Mouse (Mus musculus) small intestine, adult 2 months (tissue): ENCODE measurements around the gene Il18rap. TPM values are rescaled to one million over a fixed set of nuclear protein-coding genes. Genes with fewer than 3 reads are reported as not detected.
"Not testable (repeated sequence)": the region's sequence is repeated elsewhere in the genome, so short reads cannot be mapped to it uniquely, and the experiment has no call there.

Source experiments
- H3K27ac ChIP-seq: fragments of 200-500 bp; 2 replicates; pipeline ENCODE4 v1.5.1; 2012; ENCODE audit warnings: low read depth, low read length, control low read depth, inconsistent platforms; ENCODE audit not compliant: insufficient read depth
- H3K27me3 ChIP-seq: fragments of 200-500 bp; 2 replicates; pipeline ENCODE4 v1.6.1; 2012; ENCODE audit warnings: mild to moderate bottlenecking, moderate library complexity, low read length, inconsistent platforms; ENCODE audit not compliant: control insufficient read depth, insufficient read depth
- H3K36me3 ChIP-seq: fragments of 200-500 bp; 2 replicates; pipeline ENCODE4 v1.6.1; 2012; ENCODE audit warnings: mild to moderate bottlenecking, low read length, control low read depth, inconsistent platforms; ENCODE audit not compliant: control insufficient read depth, insufficient read depth
- H3K4me1 ChIP-seq: fragments of 200-500 bp; 2 replicates; pipeline ENCODE4 v1.6.1; 2012; ENCODE audit warnings: low read length, inconsistent platforms, mixed read lengths; ENCODE audit not compliant: control insufficient read depth, insufficient read depth, insufficient read length
- H3K4me3 ChIP-seq: fragments of 200-500 bp; 2 replicates; pipeline ENCODE4 v1.5.1; 2012; ENCODE audit warnings: low read depth, mild to moderate bottlenecking, control low read depth, inconsistent platforms, low read length, moderate library complexity
- CTCF ChIP-seq: fragments of 200-500 bp; IDR thresholded peaks from 2 replicates; pipeline ENCODE4 v1.5.1; 2012; ENCODE audit warnings: low read depth, mild to moderate bottlenecking, control low read depth, inconsistent platforms, low read length, moderate library complexity, mixed read lengths; ENCODE audit not compliant: insufficient replicate concordance, insufficient read length; ENCODE audit errors: extremely low read depth
- POLR2A ChIP-seq: fragments of 200-500 bp; IDR thresholded peaks from 2 replicates; pipeline ENCODE4 v1.6.1; 2012; ENCODE audit warnings: low read depth, mild to moderate bottlenecking, control low read depth, inconsistent platforms, low read length, moderate library complexity
- WGBS: fragments of 180-500 bp; shearing (Covaris S2); methylation state at CpG from one replicate; pipeline ENCODE4 v1.1.7; 2018; 5-methylcytosine and 5-hydroxymethylcytosine counted together
- polyA plus RNA-seq: library from polyadenylated mRNA; depleted of rRNA; stranded (reverse); fragments of >200 nt; gene quantifications from 2 replicates; pipeline ENCODE4 v1.2.3, GENCODE M21; 2012; rRNA removed

The Il18rap gene
- polyA plus RNA-seq, 1 experiment: 0.19 TPM

DNA sequence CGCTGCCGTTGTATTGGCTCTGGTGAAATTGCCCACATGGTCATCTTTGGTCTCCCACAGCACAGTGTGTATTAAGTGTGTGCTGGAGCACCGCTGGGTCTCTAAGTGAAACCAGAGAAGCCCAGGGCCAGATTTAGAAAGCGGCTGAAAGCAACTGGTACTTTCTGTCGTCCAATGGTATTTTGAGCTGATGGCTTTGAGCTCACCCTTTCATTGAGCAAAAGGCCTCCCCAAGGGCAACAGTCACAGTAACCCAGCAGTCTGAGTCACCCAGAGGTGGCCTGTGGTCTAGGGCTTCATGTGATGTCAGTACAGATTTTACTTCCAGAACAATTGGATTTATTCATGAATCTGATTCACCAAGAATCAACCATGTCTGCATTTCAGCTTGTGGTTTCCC lies 71.6 kb downstream of the Il18rap start:
- Histone ChIP-seq H3K4me1 (no peaks in the 10 kb centered on the region), H3K27me3 (no peaks in the 10 kb centered on the region), H3K36me3 (no peaks in the 10 kb centered on the region), H3K4me3 (no peak overlapping the region), H3K27ac (no peak overlapping the region)
- 91% methylated on average over 5 of the region's 5 CpGs for WGBS
- TF ChIP-seq POLR2A (no peak), CTCF (no peak)

DNA sequence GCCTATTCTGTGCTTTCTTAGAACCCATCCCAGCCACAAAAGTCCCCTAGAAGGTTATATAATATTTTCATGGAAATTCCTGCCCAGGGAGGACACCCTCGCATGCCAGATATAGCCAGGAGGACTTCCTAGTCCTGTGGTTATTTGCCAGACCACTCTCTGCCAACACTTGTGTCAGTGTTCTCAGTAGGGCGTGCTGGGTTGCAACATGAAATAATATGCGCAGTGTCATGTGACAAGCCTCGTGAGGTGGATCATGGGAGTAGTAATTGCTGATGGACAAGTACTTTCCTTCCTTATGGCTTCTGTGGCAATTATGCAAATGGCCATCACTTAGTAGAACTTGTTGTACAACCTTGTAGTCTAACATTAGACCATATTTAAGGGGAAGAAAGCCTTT lies 75.8 kb downstream of the Il18rap start:
- H3K4me1 ChIP-seq: no peaks in the 10 kb centered on the region
- H3K27ac ChIP-seq: no peak overlapping the region
- no peaks in the 10 kb centered on the region for H3K27me3 ChIP-seq
- TF ChIP-seq POLR2A (no peak), CTCF (no peak)
- no peak overlapping the region for H3K4me3 ChIP-seq
- WGBS: 76% methylated on average over 4 of the region's 4 CpGs
- H3K36me3 ChIP-seq: no peaks in the 10 kb centered on the region

DNA sequence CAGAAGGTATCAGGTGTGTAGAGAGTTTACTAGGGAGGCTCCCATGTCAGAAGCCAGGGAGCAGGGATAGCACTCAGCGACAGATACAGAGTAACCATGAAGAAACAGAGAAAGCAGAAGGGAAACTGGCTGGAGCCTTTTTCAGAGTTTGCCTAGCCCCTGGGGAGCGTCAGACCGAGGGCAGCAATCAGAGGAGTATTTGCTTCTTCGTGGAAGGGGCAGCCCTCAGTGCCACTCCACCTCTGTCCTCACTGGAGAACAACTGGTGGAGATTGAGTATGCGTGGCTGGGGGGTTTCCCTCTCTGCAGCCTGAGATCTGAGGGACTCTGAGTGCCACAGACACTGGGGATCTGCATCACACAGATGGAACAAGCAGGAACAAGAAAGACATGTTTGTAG lies 82.7 kb downstream of the Il18rap start:
- Histone ChIP-seq H3K27me3 (no peaks in the 10 kb centered on the region), H3K27ac (no peak overlapping the region), H3K4me3 (no peak overlapping the region), H3K4me1 (peaks cover 2% of the 10 kb centered on the region; the same call in 1 of the 2 replicates), H3K36me3 (no peaks in the 10 kb centered on the region)
- WGBS: 58% methylated on average over 5 of the region's 5 CpGs
- no peak for TF ChIP-seq CTCF
- no peak for TF ChIP-seq POLR2A

DNA sequence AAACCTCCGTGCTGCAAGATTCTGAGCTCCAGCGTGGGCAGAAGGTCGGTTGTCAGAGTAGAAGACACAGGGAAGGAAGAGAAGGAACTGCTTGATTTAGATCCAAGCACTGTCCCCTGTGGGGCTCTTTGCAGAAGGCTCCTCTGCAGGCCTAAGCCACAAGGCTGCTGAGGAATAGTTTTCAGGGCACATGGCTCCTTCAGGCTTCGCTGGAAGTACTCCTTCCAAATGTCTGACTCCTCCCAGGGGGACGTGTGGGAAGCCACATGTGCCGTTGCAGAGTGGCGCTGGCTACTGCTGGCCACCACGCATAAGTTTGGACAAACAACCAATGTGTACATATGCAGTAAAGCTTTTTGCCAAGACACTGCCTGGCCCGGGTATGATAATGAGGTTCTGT lies 84.5 kb downstream of the Il18rap start:
- not testable (repeated sequence) for H3K36me3 ChIP-seq, H3K4me1 ChIP-seq, H3K27ac ChIP-seq, H3K4me3 ChIP-seq, H3K27me3 ChIP-seq
- 89% methylated on average over 9 of the region's 9 CpGs for WGBS

DNA sequence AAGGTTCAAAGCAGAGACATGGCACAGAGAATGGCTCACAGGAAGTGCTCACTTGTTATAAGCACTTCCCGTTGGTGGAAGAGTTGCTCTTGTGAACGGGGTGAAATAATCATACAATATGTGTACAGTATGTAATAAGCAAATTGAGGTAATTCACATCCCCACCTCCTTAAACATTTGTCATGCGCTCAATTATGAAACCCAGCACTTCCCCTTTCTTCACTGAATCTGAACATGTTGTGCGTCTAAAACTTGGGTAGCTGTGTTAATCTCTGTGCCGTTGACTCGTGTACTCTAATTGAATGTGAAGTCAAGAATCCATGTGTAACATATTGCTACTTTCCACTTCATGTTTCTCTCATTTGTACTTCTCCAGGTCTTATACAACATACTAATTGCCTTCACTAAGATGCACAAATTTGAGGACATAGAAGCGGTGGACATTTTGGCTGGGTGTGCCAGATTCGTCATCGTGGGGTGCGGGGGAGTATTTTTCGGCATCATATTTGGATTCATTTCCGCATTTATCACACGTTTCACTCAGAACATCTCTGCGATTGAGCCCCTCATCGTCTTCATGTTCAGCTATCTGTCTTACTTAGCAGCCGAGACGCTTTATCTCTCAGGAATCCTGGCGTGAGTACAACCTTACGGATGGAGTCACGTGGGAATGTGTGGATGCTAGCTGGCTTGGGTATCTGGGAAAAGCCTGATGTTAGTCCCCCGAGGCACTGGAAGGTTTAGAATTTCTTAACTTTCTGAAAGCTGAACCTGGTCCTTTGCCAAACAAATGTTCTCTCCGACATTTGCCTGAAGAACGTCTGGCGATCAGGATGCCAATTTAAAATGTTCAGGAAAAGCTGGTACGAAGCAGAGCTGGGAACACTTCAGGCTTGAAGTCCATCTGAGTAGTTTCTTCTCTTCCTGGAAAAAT lies 85.5 kb downstream of the Il18rap start:
- Histone ChIP-seq H3K27me3 (no peaks in the 10 kb centered on the region), H3K4me1 (peaks cover 5% of the 10 kb centered on the region), H3K4me3 (no peak overlapping the region), H3K27ac (no peak overlapping the region), H3K36me3 (no peaks in the 10 kb centered on the region)
- WGBS: 83% methylated on average over 25 of the region's 25 CpGs
- TF ChIP-seq CTCF: no peak
- TF ChIP-seq POLR2A: no peak

Other genes starting within 250 kb of the Il18rap start
- 0.53 and 0.90 TPM in 2 replicates for gene Il1rl2, start 190.8 kb upstream of the Il18rap start, polyA plus RNA-seq
- 1.2 and 1.9 TPM in 2 replicates for gene Il1rl1, start 85.8 kb upstream of the Il18rap start, polyA plus RNA-seq
- 0.27 and 0.39 TPM in 2 replicates for gene Il18r1, start 49.8 kb upstream of the Il18rap start, polyA plus RNA-seq
- gene Slc9a4, start 64.7 kb downstream of the Il18rap start, polyA plus RNA-seq: 3.8 TPM in 1 of 2 replicates, not detected in the other
- gene Slc9a2, start 165.2 kb downstream of the Il18rap start, polyA plus RNA-seq: 95.1 and 234 TPM in 2 replicates